Mouse (Mus musculus): ENCODE measurements around the gene Cep63.

DNA sequence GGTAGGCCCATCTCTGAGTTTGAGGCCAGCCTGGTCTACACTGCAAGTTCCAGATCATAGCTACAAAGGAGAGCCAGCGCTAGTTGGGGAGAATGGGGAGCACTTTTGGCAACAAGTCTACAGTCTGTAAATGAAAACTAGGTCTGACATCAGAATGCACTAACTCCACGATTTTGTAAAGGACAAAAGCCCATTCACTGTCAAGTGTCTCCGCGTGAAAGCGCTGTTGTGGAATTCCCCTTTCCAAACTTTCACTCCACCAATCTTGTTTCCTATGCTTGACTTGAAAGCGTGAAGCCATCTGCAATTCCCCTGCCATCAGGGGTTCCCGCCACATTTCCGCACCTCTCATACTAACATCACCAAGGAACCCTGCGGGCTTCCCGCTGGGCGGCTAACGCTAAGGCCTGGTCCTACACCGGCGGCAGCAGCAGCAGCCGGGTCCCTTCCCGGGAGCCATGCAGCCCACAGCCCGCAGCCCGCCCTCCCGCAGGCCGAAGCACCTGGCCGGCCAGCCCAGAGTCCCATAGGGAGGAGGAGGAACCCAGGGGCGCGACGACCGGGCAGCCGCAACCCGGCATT, 842 bp downstream of the Cep63 start:
- TF ChIP-seq CTCF (IDR thresholded peaks at IDR 0.05; ENCODE audit: low read depth, low read length) (no peak), POLR2AphosphoS5 (IDR thresholded peaks at IDR 0.05; ENCODE audit: insufficient replicate concordance, low read depth, low read length) (no peak), GATA1 (IDR thresholded peaks at IDR 0.05; ENCODE audit: borderline replicate concordance, low read length) (no peak)
